Mouse (Mus musculus) ES-E14 (cell line): ENCODE data around the gene Olfr987.

Experiments used
- CHD2 ChIP-seq: IDR thresholded peaks from 2 replicates; pipeline ENCODE4 v1.6.1; 2014; ENCODE audit warnings: mild to moderate bottlenecking, low read depth, low read length, inconsistent platforms
- HCFC1 ChIP-seq: IDR thresholded peaks from 2 replicates; pipeline ENCODE4 v1.6.1; 2012; ENCODE audit warnings: low read length, inconsistent platforms, borderline replicate concordance; ENCODE audit not compliant: insufficient read depth
- MAFK ChIP-seq: IDR thresholded peaks from 2 replicates; pipeline ENCODE4 v1.6.1; 2014; ENCODE audit warnings: mild to moderate bottlenecking, low read depth, low read length, inconsistent platforms; ENCODE audit not compliant: insufficient read depth
- ZC3H11A ChIP-seq: IDR thresholded peaks from 2 replicates; pipeline ENCODE4 v1.6.1; 2012; ENCODE audit warnings: low read depth, mild to moderate bottlenecking, inconsistent platforms, low read length, borderline replicate concordance
- ZNF384 ChIP-seq: IDR thresholded peaks from 2 replicates; pipeline ENCODE4 v1.6.1; 2012; ENCODE audit warnings: low read depth, low read length, inconsistent platforms

DNA sequence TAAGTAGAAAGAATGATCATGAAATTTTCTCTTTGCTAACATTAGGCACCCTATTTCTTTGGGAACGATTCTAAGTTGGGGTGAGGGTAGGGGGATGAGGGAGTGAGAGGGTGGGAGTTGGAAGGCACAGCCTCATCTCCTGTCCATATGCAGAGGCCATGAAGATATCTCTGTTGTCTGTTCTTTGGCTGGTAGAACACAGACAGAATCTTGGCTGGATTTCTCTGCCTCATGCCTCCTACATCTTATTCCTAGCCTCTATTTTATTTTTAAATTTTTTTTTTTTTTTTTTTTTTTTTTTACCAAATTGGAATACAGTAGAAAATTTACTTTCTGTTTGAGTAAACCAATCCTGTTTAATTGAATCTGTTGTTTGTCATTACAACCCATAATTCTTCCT, 53.7 kb downstream of the Olfr987 start:
- TF ChIP-seq HCFC1 = no peak
- TF ChIP-seq CHD2 = no peak
- no peak for TF ChIP-seq ZC3H11A
- TF ChIP-seq MAFK = no peak
- TF ChIP-seq ZNF384 = no peak
